Mouse (Mus musculus): ENCODE results near the gene Nrxn2. TPM values are rescaled to one million over a fixed set of nuclear protein-coding genes. Genes with fewer than 3 reads are reported as not detected.

Gene Nrxn2
- total and polyA plus RNA-seq, 3 experiments, result 0.20 to 0.71 (median 0.30) TPM

GRCm38 (mm10) chr19:6489030-6489429 is 70.5 kb downstream of the Nrxn2 start (continued):
- TF ChIP-seq JUN (IDR thresholded peaks at IDR 0.05; ENCODE audit: insufficient read depth, low read depth, low read length), result no peak
- TF ChIP-seq MYC (IDR thresholded peaks at IDR 0.05; ENCODE audit: low read depth, low read length), result no peak
- no peak for TF ChIP-seq NRF1 (IDR thresholded peaks at IDR 0.05; ENCODE audit: low read depth, low read length)
- TF ChIP-seq ZC3H11A (IDR thresholded peaks at IDR 0.05; ENCODE audit: low read depth, low read length), result peak; percentile 88
- TF ChIP-seq TBP (conservative IDR thresholded peaks at IDR 0.05; ENCODE audit: low read depth, low read length), result no peak
- TF ChIP-seq ZNF384 (IDR thresholded peaks at IDR 0.05; ENCODE audit: low read depth, low read length), result no peak
- no peak for TF ChIP-seq JUND (conservative IDR thresholded peaks at IDR 0.05; ENCODE audit: low read depth, low read length)

GRCm38 (mm10) chr19:6491538-6491937 is 73.0 kb downstream of the Nrxn2 start:
- Histone ChIP-seq H3K27ac (ENCODE audit: insufficient read depth, low read depth) (no peak overlapping the region), H3K9me3 (replicated peaks; ENCODE audit: low read length) (no peaks in the 10 kb centered on the region), H3K4me3 (replicated peaks in 1 of 3; ENCODE audit: low read depth in 2 of 3, low read length in 2 of 3, poor library complexity in 1 of 3) (no peak overlapping the region), H3K79me2 (replicated peaks; ENCODE audit: control insufficient read depth, extremely low read depth, insufficient read depth, poor library complexity, severe bottlenecking) (no peaks in the 10 kb centered on the region), H3K4me2 (ENCODE audit: insufficient read depth, low read depth, poor library complexity, severe bottlenecking) (no peak overlapping the region), H3K9ac (ENCODE audit: insufficient read depth, low read depth) (no peak overlapping the region), H3K4me1 (ENCODE audit: control insufficient read depth in 1 of 2, insufficient read depth in 2 of 2) (peaks cover 0 to 18% of the 10 kb centered on the region in 2 experiments; a peak in 3 of 4 replicates), H3K27me3 (replicated peaks) (peaks cover 79% of the 10 kb centered on the region), H3K36me3 (replicated peaks in 1 of 2; ENCODE audit: control insufficient read depth in 1 of 2, insufficient read depth in 1 of 2, low read length in 1 of 2) (no peaks in the 10 kb centered on the region)
- no peak for TF ChIP-seq NRF1 (IDR thresholded peaks at IDR 0.05; ENCODE audit: low read depth, low read length)
- TF ChIP-seq USF2 (conservative IDR thresholded peaks at IDR 0.05; ENCODE audit: low read depth, low read length), result no peak
- no peak for TF ChIP-seq MXI1 (IDR thresholded peaks at IDR 0.05; ENCODE audit: low read depth, low read length)
- TF ChIP-seq USF1 (IDR thresholded peaks at IDR 0.05; ENCODE audit: low read depth, low read length), result no peak
- no peak for TF ChIP-seq E2F4 (IDR thresholded peaks at IDR 0.05; ENCODE audit: insufficient replicate concordance, low read depth, low read length)
- no peak for TF ChIP-seq CHD1 (IDR thresholded peaks at IDR 0.05; ENCODE audit: low read depth, low read length)
- TF ChIP-seq TCF12 (IDR thresholded peaks at IDR 0.05; ENCODE audit: low read depth, low read length), result no peak
- no peak for TF ChIP-seq ZNF384 (IDR thresholded peaks at IDR 0.05; ENCODE audit: low read depth, low read length)
- no peak for TF ChIP-seq POLR2A (IDR thresholded peaks at IDR 0.05; ENCODE audit: low read depth, low read length)
- no peak for TF ChIP-seq SIN3A (IDR thresholded peaks at IDR 0.05; ENCODE audit: low read length)
- TF ChIP-seq JUND (conservative IDR thresholded peaks at IDR 0.05; ENCODE audit: low read depth, low read length), result no peak
- TF ChIP-seq RCOR1 (conservative IDR thresholded peaks at IDR 0.05; ENCODE audit: low read depth, low read length), result no peak
- TF ChIP-seq ZC3H11A (IDR thresholded peaks at IDR 0.05; ENCODE audit: low read depth, low read length), result no peak
- TF ChIP-seq ELF1 (IDR thresholded peaks at IDR 0.05; ENCODE audit: low read depth, low read length), result no peak
- no peak for TF ChIP-seq ZMIZ1 (IDR thresholded peaks at IDR 0.05; ENCODE audit: low read depth, low read length)
- no peak for TF ChIP-seq CHD2 (IDR thresholded peaks at IDR 0.05; ENCODE audit: low read length)
- no peak for TF ChIP-seq MAX (IDR thresholded peaks at IDR 0.05; ENCODE audit: low read length)
- TF ChIP-seq UBTF (IDR thresholded peaks at IDR 0.05; ENCODE audit: low read depth, low read length), result no peak
- in situ Hi-C loops (cut with MboI; ENCODE audit: low pct_ligation_motif_present, low pct_unique_long_range_greater_than_20kb, low sequenced_read_pairs) (loop anchor here (5.0 kb wide), 1 partner anchor 86 kb away; no protein-coding TSS in a partner anchor), dilution Hi-C loops (cut with MboI; ENCODE audit: extremely low pct_ligation_motif_present, extremely low pct_unique_long_range_greater_than_20kb, low sequenced_read_pairs) (no loop called here)
- DNase-seq (ENCODE audit: extremely low read depth), result no peak

Measured in CH12.LX (cell line).